Mouse (Mus musculus) spleen, adult 10 weeks (tissue): ENCODE data around the gene Ifi27. TPM values are rescaled to one million over a fixed set of nuclear protein-coding genes. Genes with fewer than 3 reads are reported as not detected.

Experiments used
- polyA plus RNA-seq: library from polyadenylated mRNA; stranded (reverse); fragments of 350-450 nt; fragmentation: Illumina TruSeq; extraction: RNeasy Lipid Tissue Mini Kit (QIAGEN cat#74804); gene quantifications from one replicate; pipeline ENCODE4 v1.2.3, GENCODE M21; 2015; ENCODE audit warnings: low replicate concordance; ENCODE audit not compliant: insufficient read depth

Gene Ifi27
- polyA plus RNA-seq: 191 TPM

DNA sequence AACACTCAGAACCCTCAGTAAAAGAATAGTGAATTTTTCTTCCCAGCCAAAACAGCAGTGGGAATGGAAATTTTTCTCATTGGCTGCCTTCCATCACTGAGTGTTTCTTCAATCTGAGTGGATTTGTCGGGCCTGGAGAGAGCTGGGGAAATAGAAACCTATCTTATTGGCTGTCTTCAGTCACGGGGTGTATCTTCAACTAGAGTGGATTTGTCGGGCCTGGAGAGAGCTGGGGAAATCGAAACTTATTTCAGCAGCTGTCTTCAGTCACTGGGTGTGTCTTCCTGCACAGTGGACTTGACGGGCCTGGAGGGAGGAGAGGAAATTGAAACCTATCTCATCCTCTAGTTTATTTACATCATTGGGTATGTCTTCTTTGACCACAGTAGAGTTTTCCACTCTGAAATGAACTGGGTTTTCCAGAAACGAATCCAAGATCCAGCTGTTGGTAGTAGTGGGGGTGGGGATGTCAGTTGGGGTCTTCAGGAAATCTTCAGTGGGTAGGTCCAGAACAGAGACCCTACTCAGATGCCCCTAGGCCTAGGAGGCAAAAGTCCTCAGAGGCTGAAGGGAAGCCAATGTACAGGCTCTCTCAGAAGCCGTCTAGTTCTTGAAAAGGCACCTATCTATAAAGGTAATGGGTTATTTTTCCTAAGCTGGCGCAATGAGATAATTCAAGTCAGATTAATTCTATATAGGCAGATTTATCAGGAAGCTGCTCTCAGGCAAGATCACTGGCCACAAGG is at the start of gene Ifi27:
Gene Ifi27, plus strand, starts transcription at position 226 of the 746 bp plus-strand sequence.

DNA sequence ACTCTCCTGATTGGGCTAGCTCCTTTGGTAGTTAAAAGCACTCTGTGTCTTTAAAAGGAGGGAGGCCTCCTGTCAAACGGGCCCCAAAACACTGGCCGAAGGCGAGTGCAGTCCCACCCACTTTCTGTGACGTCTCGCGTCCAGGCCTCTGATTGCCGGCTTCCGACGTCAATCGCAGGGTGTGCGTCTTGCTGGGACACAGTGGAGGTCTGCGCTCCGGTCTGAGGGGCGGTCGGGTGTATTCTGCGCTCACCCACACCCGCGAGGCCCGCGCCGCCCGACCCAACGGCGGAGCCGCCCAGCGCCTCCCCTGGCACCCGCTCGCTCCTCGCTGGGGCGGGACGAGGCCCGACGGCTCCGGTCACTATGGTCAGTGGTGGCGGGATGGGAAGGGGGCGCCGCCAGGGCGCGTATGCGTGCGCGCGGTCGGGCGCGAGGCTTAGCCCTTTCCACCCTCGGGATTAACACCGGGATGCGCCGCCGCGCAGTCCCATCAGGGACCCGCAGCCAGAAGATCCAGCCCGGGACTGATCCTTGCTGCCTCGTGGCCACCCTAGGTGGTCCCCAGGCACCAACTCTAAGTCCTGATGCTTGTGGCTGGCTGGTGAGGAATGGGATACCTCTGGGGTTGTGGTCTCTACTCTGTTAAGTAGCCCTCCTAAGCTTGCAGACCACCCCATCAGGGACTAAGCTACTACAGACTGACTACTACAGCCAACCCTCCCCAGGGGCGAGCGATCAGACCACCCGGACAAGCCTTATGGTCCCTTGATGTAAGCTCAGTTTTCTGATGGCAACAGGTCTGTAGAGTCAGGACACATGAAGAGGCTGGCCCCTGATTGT is 45.3 kb upstream of the Ifi27 start, which contains the start of gene Otub2:
Gene Otub2, plus strand, starts transcription at position 178 of the 843 bp plus-strand sequence.

GRCm38 (mm10) chr12:103407720-103408119 is 26.3 kb upstream of the Ifi27 start, which contains the start of gene 9330161L09Rik:
9330161L09Rik (minus strand) TSS chr12:103407820.

DNA sequence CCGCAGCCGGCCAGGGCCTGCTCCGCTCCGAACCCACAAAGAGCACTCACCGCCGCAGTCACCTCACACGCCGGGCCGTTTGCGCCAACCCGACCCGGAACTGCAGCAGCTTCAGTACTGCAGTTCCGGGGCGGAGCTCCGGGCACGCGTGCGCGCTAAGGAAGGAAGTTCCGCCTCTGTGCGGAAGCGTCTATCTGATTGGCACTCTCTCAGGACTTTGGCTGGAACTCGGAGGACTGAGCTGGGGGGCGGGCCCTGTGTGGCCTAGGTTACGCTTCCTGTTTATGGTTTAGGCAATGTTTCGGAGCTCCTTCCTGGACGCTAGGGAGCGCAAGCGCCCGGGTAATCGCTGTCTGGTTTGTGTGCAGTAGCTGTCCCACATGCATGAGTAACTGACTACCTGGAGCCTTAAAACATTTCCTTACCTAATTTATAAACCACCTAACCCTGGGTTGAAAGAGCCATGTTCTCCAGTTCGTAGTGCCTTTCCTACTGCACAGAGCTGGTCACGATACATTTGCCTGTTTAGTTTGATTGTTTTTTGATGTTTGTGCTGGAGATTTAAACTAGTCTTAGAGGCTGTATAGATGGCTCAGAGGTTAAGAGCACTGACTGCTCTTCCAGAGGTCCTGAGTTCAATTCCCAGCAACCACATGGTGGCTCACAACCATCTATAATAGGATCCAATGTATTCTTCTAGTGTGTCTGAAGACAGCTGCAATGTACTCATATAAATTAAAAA is 8.1 kb upstream of the Ifi27 start, which contains the start of gene Ddx24:
Gene Ddx24, minus strand, starts transcription at position 102 of the 742 bp plus-strand sequence.

GRCm38 (mm10) chr12:103443524-103443923 is 9.5 kb downstream of the Ifi27 start, which contains the start of gene Ifi27l2a:
Ifi27l2a (minus strand) TSS chr12:103443680.

DNA sequence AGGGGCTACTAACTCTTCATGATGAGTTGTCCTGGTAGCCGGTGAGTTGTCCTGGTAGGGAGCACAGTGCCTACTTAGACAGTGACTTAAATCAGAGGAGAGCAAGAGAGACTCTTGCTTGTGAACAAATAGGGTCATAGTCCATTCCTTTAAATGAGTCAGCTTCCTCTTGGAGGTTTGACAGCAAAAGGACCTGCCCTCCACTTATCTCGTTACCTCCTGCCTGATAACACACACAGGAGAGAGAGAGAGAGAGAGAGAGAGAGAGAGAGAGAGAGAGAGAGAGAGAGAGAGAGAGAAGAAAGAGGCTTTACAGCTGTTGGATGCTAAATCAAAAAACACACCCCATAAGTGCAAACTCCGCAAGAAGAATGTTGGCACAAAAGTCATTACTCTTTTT is 23.1 kb downstream of the Ifi27 start, which contains the start of gene Ifi27l2b:
Gene Ifi27l2b, minus strand, starts transcription at position 84 of the 400 bp plus-strand sequence.

Other genes starting within 250 kb of the Ifi27 start
- not detected for gene Prima1, start 192.1 kb upstream of the Ifi27 start, polyA plus RNA-seq
- not detected for gene Fam181a, start 123.2 kb upstream of the Ifi27 start, polyA plus RNA-seq
- gene Asb2, start 78.2 kb upstream of the Ifi27 start, polyA plus RNA-seq: 18.4 TPM
- 7.5 TPM for gene Otub2, start 45.5 kb upstream of the Ifi27 start, polyA plus RNA-seq
- gene 9330161L09Rik, start 26.4 kb upstream of the Ifi27 start, polyA plus RNA-seq: 0.41 TPM
- gene Ddx24, start 8.4 kb upstream of the Ifi27 start, polyA plus RNA-seq: 73.9 TPM
- gene Ifi27l2a, start 9.5 kb downstream of the Ifi27 start, polyA plus RNA-seq: 204 TPM
- gene Ifi27l2b, start 23.0 kb downstream of the Ifi27 start, polyA plus RNA-seq: not detected
- gene Ppp4r4, start 98.1 kb downstream of the Ifi27 start, polyA plus RNA-seq: 1.2 TPM
- 2.3 TPM for gene Serpina10, start 197.2 kb downstream of the Ifi27 start, polyA plus RNA-seq
- not detected for gene Serpina6, start 223.0 kb downstream of the Ifi27 start, polyA plus RNA-seq
- gene Serpina16, start 241.9 kb downstream of the Ifi27 start, polyA plus RNA-seq: not detected